Mouse (Mus musculus): ENCODE measurements around the gene Rae1. TPM values are rescaled to one million over a fixed set of nuclear protein-coding genes. Genes with fewer than 3 reads are reported as not detected.

The Rae1 gene
- polyA plus RNA-seq, 1 experiment from 2014 or later: 94.7 TPM

- H3K9ac ChIP-seq: no peak overlapping the region
- peaks cover 25% of the 10 kb centered on the region for H3K4me1 ChIP-seq
- ATAC-seq (ENCODE audit: extremely low read depth, insufficient number of reproducible peaks, low FRiP score, low TSS enrichment): no peak
- H3K4me3 ChIP-seq: no peak overlapping the region
- no peaks in the 10 kb centered on the region for H3K27me3 ChIP-seq (replicated peaks)
- H3K36me3 ChIP-seq: no peaks in the 10 kb centered on the region
- H3K4me2 ChIP-seq: no peak overlapping the region
- 93% methylated on average over 2 of the region's 2 CpGs for WGBS
- no peak overlapping the region for H3K27ac ChIP-seq (replicated peaks)
- peaks cover 10% of the 10 kb centered on the region; the same call in 1 of the 2 replicates for H3K9me3 ChIP-seq
Observed at GRCm38 (mm10) chr2:173064864-173065263, 64.9 kb downstream of the Rae1 start.

Other genes with a start within 250 kb of the Rae1 start
- 40.3 and 46.5 TPM in 2 replicates for gene Bmp7, start 59.8 kb upstream of the Rae1 start, polyA plus RNA-seq (2015; fragmentation: Nextera tagmentation; extraction: Ambion mirVana)
- gene Spo11, start 22.4 kb upstream of the Rae1 start, polyA plus RNA-seq (2015; fragmentation: Nextera tagmentation; extraction: Ambion mirVana): 0.11 and 0.23 TPM in 2 replicates
- 116 and 121 TPM in 2 replicates for gene Rbm38, start 20.4 kb downstream of the Rae1 start, polyA plus RNA-seq (2015; fragmentation: Nextera tagmentation; extraction: Ambion mirVana)
- gene Ctcfl, start 119.4 kb downstream of the Rae1 start, polyA plus RNA-seq (2015; fragmentation: Nextera tagmentation; extraction: Ambion mirVana): 0.70 and 0.84 TPM in 2 replicates
- gene Pck1, start 152.9 kb downstream of the Rae1 start, polyA plus RNA-seq (2015; fragmentation: Nextera tagmentation; extraction: Ambion mirVana): 0.05 and 0.08 TPM in 2 replicates
- 0.33 and 0.57 TPM in 2 replicates for gene Zbp1, start 218.8 kb downstream of the Rae1 start, polyA plus RNA-seq (2015; fragmentation: Nextera tagmentation; extraction: Ambion mirVana)